Mouse (Mus musculus): ENCODE data around the gene Fev. TPM values are rescaled to one million over a fixed set of nuclear protein-coding genes. Genes with fewer than 3 reads are reported as not detected.

Fev gene
- polyA plus RNA-seq (2012; rRNA removed), result 0.05 TPM in 1 of 2 replicates, not detected in the other
- polyA plus RNA-seq (2014; fragmentation: Nextera tagmentation; extraction: Ambion mirVana), result 0.14 TPM in 1 of 2 replicates, not detected in the other

- Histone ChIP-seq H3K4me1 (ENCODE audit: control insufficient read depth, insufficient read depth, low read length) (peaks cover 15% of the 10 kb centered on the region; the same call in 1 of the 2 replicates), H3K4me2 (replicated peaks; ENCODE audit: low read depth, low read length, severe bottlenecking) (peak within 1 kb of the TSS; percentile 35), H3K27me3 (ENCODE audit: control insufficient read depth, insufficient read depth, low read length) (peaks cover 81% of the 10 kb centered on the region), H3K9me3 (ENCODE audit: control insufficient read depth, low read length) (no peaks in the 10 kb centered on the region), H3K9ac (ENCODE audit: low read depth, low read length, severe bottlenecking) (no peak within 1 kb of the TSS), H3K4me3 (replicated peaks; ENCODE audit: low read length) (peak within 1 kb of the TSS; percentile 22), H3K36me3 (ENCODE audit: control insufficient read depth, insufficient read depth, low read length) (no peaks in the 10 kb centered on the region), H3K27ac (replicated peaks; ENCODE audit: low read depth, low read length) (no peak within 1 kb of the TSS)
- TF ChIP-seq POLR2A (IDR thresholded peaks at IDR 0.05; ENCODE audit: borderline replicate concordance, extremely low read depth, insufficient read depth, insufficient read length), result no peak
- ATAC-seq (ENCODE audit: low FRiP score, low read depth), result no peak
- no peak for DNase-seq (ENCODE audit: low spot score)
- 2% methylated on average over 34 of the region's 43 CpGs for WGBS
Observed at GRCm38 (mm10) chr1:74885369-74886042, at the start of gene Fev. Gene Fev (minus strand): TSS chr1:74885419.

- H3K36me3 ChIP-seq (ENCODE audit: control insufficient read depth, insufficient read depth, low read length), result no peaks in the 10 kb centered on the region
- no peak overlapping the region for H3K4me3 ChIP-seq (replicated peaks; ENCODE audit: low read length)
- ATAC-seq (ENCODE audit: low FRiP score, low read depth) (no peak), DNase-seq (ENCODE audit: low spot score) (no peak)
- no peaks in the 10 kb centered on the region for H3K27me3 ChIP-seq (ENCODE audit: control insufficient read depth, insufficient read depth, low read length)
- H3K4me2 ChIP-seq (replicated peaks; ENCODE audit: low read depth, low read length, severe bottlenecking), result no peak overlapping the region
- H3K9me3 ChIP-seq (ENCODE audit: control insufficient read depth, low read length), result no peaks in the 10 kb centered on the region
- H3K4me1 ChIP-seq (ENCODE audit: control insufficient read depth, insufficient read depth, low read length), result no peaks in the 10 kb centered on the region
- 77% methylated on average over 9 of the region's 9 CpGs for WGBS
- H3K27ac ChIP-seq (replicated peaks; ENCODE audit: low read depth, low read length), result no peak overlapping the region
- no peak for TF ChIP-seq POLR2A (IDR thresholded peaks at IDR 0.05; ENCODE audit: borderline replicate concordance, extremely low read depth, insufficient read depth, insufficient read length)
- no peak overlapping the region for H3K9ac ChIP-seq (ENCODE audit: low read depth, low read length, severe bottlenecking)
Observed at GRCm38 (mm10) chr1:74927621-74928296, 42.5 kb upstream of the Fev start.

- DNase-seq (ENCODE audit: low spot score) (no peak), ATAC-seq (ENCODE audit: low FRiP score, low read depth) (no peak)
- no peak overlapping the region for H3K27ac ChIP-seq (replicated peaks; ENCODE audit: low read depth, low read length)
- H3K4me3 ChIP-seq (replicated peaks; ENCODE audit: low read length), result no peak overlapping the region
- H3K36me3 ChIP-seq (ENCODE audit: control insufficient read depth, insufficient read depth, low read length), result no peaks in the 10 kb centered on the region
- no peaks in the 10 kb centered on the region for H3K4me1 ChIP-seq (ENCODE audit: control insufficient read depth, insufficient read depth, low read length)
- WGBS, result 33% methylated on average over 6 of the region's 6 CpGs
- no peak overlapping the region for H3K4me2 ChIP-seq (replicated peaks; ENCODE audit: low read depth, low read length, severe bottlenecking)
- H3K27me3 ChIP-seq (ENCODE audit: control insufficient read depth, insufficient read depth, low read length), result no peaks in the 10 kb centered on the region
- TF ChIP-seq POLR2A (IDR thresholded peaks at IDR 0.05; ENCODE audit: borderline replicate concordance, extremely low read depth, insufficient read depth, insufficient read length), result no peak
- H3K9ac ChIP-seq (ENCODE audit: low read depth, low read length, severe bottlenecking), result no peak overlapping the region
- H3K9me3 ChIP-seq (ENCODE audit: control insufficient read depth, low read length), result no peaks in the 10 kb centered on the region
Observed at GRCm38 (mm10) chr1:74926721-74927120, 41.5 kb upstream of the Fev start.

GRCm38 (mm10) chr1:74924464-74924863 lies 39.2 kb upstream of the Fev start:
- no peaks in the 10 kb centered on the region for H3K36me3 ChIP-seq (ENCODE audit: control insufficient read depth, insufficient read depth, low read length)
- WGBS, result 64% methylated on average over 4 of the region's 4 CpGs
- no peak for DNase-seq (ENCODE audit: low spot score)
- TF ChIP-seq POLR2A (IDR thresholded peaks at IDR 0.05; ENCODE audit: borderline replicate concordance, extremely low read depth, insufficient read depth, insufficient read length), result no peak
- no peaks in the 10 kb centered on the region for H3K9me3 ChIP-seq (ENCODE audit: control insufficient read depth, low read length)
- no peaks in the 10 kb centered on the region for H3K27me3 ChIP-seq (ENCODE audit: control insufficient read depth, insufficient read depth, low read length)
- H3K9ac ChIP-seq (ENCODE audit: low read depth, low read length, severe bottlenecking), result no peak overlapping the region
- H3K27ac ChIP-seq (replicated peaks; ENCODE audit: low read depth, low read length), result no peak overlapping the region
- H3K4me2 ChIP-seq (replicated peaks; ENCODE audit: low read depth, low read length, severe bottlenecking), result no peak overlapping the region
- H3K4me1 ChIP-seq (ENCODE audit: control insufficient read depth, insufficient read depth, low read length), result no peaks in the 10 kb centered on the region
- no peak overlapping the region for H3K4me3 ChIP-seq (replicated peaks; ENCODE audit: low read length)
- no peak for ATAC-seq (ENCODE audit: low FRiP score, low read depth)

- Histone ChIP-seq H3K4me3 (replicated peaks; ENCODE audit: low read length) (no peak overlapping the region), H3K36me3 (ENCODE audit: control insufficient read depth, insufficient read depth, low read length) (no peaks in the 10 kb centered on the region), H3K27me3 (ENCODE audit: control insufficient read depth, insufficient read depth, low read length) (no peaks in the 10 kb centered on the region), H3K9ac (ENCODE audit: low read depth, low read length, severe bottlenecking) (no peak overlapping the region), H3K4me1 (ENCODE audit: control insufficient read depth, insufficient read depth, low read length) (no peaks in the 10 kb centered on the region), H3K9me3 (ENCODE audit: control insufficient read depth, low read length) (no peaks in the 10 kb centered on the region), H3K27ac (replicated peaks; ENCODE audit: low read depth, low read length) (no peak overlapping the region), H3K4me2 (replicated peaks; ENCODE audit: low read depth, low read length, severe bottlenecking) (no peak overlapping the region)
- ATAC-seq (ENCODE audit: low FRiP score, low read depth), result no peak
- WGBS, result 30% methylated on average over 13 of the region's 13 CpGs
- TF ChIP-seq POLR2A (IDR thresholded peaks at IDR 0.05; ENCODE audit: borderline replicate concordance, extremely low read depth, insufficient read depth, insufficient read length), result no peak
- no peak for DNase-seq (ENCODE audit: low spot score)
Observed at GRCm38 (mm10) chr1:74915706-74916105, 30.5 kb upstream of the Fev start.
